Mouse (Mus musculus) kidney, adult 2 months (tissue): ENCODE measurements around the gene Chtf18.

Experiments used
- CTCF ChIP-seq: fragments of 200-500 bp; conservative IDR thresholded peaks from 2 replicates; pipeline ENCODE4 v1.5.1; 2011; ENCODE audit warnings: low read depth, mild to moderate bottlenecking, control low read depth, low read length, moderate library complexity, mixed read lengths; ENCODE audit not compliant: insufficient read depth, insufficient read length
- POLR2A ChIP-seq: fragments of 200-500 bp; IDR thresholded peaks from one replicate; pipeline ENCODE4 v1.6.1; 2011; ENCODE audit warnings: low read depth, low read length, control low read depth

- no peak for TF ChIP-seq CTCF
- TF ChIP-seq POLR2A: no peak
These were observed 27.0 kb upstream of the Chtf18 start, which contains the start of gene Msln for GRCm38 (mm10) chr17:25754241-25754640.
